Mouse (Mus musculus): ENCODE data around the gene Errfi1. TPM values are rescaled to one million over a fixed set of nuclear protein-coding genes. Genes with fewer than 3 reads are reported as not detected.

Errfi1 gene
- polyA plus RNA-seq, 1 experiment from 2014 or later: 28.8 TPM

DNA sequence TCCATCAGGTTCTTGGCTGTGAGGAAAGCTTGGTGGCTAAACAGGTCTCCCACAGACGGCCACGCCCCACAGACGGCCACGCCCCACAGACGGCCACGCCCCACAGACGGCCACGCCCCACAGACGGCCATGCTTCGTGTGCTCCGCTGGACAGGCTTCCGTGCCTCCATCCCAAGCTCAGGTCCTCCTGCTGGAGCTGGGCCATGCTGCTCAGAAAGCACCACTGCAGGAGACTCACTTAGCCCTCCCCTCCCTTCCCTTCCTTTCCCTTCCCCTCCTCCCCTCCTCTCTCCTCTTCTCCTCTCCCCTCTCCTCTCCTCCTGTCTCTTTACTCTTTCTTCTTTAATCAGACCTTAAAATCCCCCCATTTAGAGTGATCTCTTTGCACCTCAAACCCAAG lies 16.8 kb upstream of the Errfi1 start:
- Histone ChIP-seq H3K36me3 (ENCODE audit: control insufficient read depth, insufficient read depth, low read length) (no peaks in the 10 kb centered on the region), H3K4me1 (replicated peaks; ENCODE audit: control insufficient read depth, insufficient read depth, low read length) (no peaks in the 10 kb centered on the region), H3K27me3 (replicated peaks; ENCODE audit: control insufficient read depth, insufficient read depth, low read length) (no peaks in the 10 kb centered on the region), H3K27ac (ENCODE audit: low read depth) (no peak overlapping the region), H3K9me3 (ENCODE audit: control insufficient read depth, low read length) (no peaks in the 10 kb centered on the region), H3K4me2 (ENCODE audit: low read length) (no peak overlapping the region), H3K9ac (ENCODE audit: low read length) (no peak overlapping the region), H3K4me3 (ENCODE audit: low read depth, low read length) (no peak overlapping the region)
- ATAC-seq (replicated peaks; ENCODE audit: low FRiP score, low TSS enrichment, low read depth): no peak
- 92% methylated on average over 12 of the region's 12 CpGs for WGBS
- no peak for DNase-seq (ENCODE audit: low spot score)

DNA sequence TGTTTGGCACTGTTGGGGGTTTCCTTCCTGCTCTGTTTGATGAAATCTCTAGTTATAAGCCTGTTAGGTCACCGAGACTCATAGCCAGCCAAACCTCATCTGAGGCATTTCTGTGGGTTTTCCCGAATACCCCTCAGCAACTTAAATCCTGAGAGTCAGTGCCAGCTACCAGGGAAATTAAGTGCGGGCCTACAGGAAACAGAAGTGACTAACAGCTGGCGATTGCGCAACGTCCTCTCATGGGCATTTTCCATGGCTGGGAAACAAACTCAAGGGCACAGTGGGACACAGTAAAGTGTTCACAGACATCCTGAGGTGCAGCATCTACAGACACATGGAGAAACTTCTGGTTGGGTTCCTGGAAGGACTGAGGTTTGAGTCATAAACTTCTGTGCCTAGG lies 16.3 kb upstream of the Errfi1 start:
- H3K4me1 ChIP-seq (replicated peaks; ENCODE audit: control insufficient read depth, insufficient read depth, low read length): no peaks in the 10 kb centered on the region
- H3K27ac ChIP-seq (ENCODE audit: low read depth): no peak overlapping the region
- 85% methylated on average over 6 of the region's 6 CpGs for WGBS
- H3K36me3 ChIP-seq (ENCODE audit: control insufficient read depth, insufficient read depth, low read length): no peaks in the 10 kb centered on the region
- no peaks in the 10 kb centered on the region for H3K27me3 ChIP-seq (replicated peaks; ENCODE audit: control insufficient read depth, insufficient read depth, low read length)
- H3K4me2 ChIP-seq (ENCODE audit: low read length): no peak overlapping the region
- no peak overlapping the region for H3K9ac ChIP-seq (ENCODE audit: low read length)
- ATAC-seq (replicated peaks; ENCODE audit: low FRiP score, low TSS enrichment, low read depth): no peak
- no peak for DNase-seq (ENCODE audit: low spot score)
- H3K4me3 ChIP-seq (ENCODE audit: low read depth, low read length): no peak overlapping the region
- H3K9me3 ChIP-seq (ENCODE audit: control insufficient read depth, low read length): no peaks in the 10 kb centered on the region

GRCm38 (mm10) chr4:150842045-150842444 lies 11.7 kb upstream of the Errfi1 start:
- 86% methylated on average over 5 of the region's 5 CpGs for WGBS

GRCm38 (mm10) chr4:150843181-150843580 lies 10.5 kb upstream of the Errfi1 start:
- H3K27ac ChIP-seq (ENCODE audit: low read depth): no peak overlapping the region
- H3K27me3 ChIP-seq (replicated peaks; ENCODE audit: control insufficient read depth, insufficient read depth, low read length): no peaks in the 10 kb centered on the region
- H3K9ac ChIP-seq (ENCODE audit: low read length): no peak overlapping the region
- ATAC-seq (replicated peaks; ENCODE audit: low FRiP score, low TSS enrichment, low read depth): no peak
- H3K4me3 ChIP-seq (ENCODE audit: low read depth, low read length): no peak overlapping the region
- DNase-seq (ENCODE audit: low spot score): no peak
- WGBS: 83% methylated on average over 7 of the region's 7 CpGs
- H3K36me3 ChIP-seq (ENCODE audit: control insufficient read depth, insufficient read depth, low read length): no peaks in the 10 kb centered on the region
- H3K9me3 ChIP-seq (ENCODE audit: control insufficient read depth, low read length): no peaks in the 10 kb centered on the region
- no peak overlapping the region for H3K4me2 ChIP-seq (ENCODE audit: low read length)
- no peaks in the 10 kb centered on the region for H3K4me1 ChIP-seq (replicated peaks; ENCODE audit: control insufficient read depth, insufficient read depth, low read length)

More at GRCm38 (mm10) chr4:150842045-150842444, 11.7 kb upstream of the Errfi1 start:
- Histone ChIP-seq H3K36me3 (ENCODE audit: control insufficient read depth, insufficient read depth, low read length) (no peaks in the 10 kb centered on the region), H3K27me3 (replicated peaks; ENCODE audit: control insufficient read depth, insufficient read depth, low read length) (no peaks in the 10 kb centered on the region), H3K4me2 (ENCODE audit: low read length) (no peak overlapping the region), H3K9me3 (ENCODE audit: control insufficient read depth, low read length) (no peaks in the 10 kb centered on the region), H3K9ac (ENCODE audit: low read length) (no peak overlapping the region), H3K4me1 (replicated peaks; ENCODE audit: control insufficient read depth, insufficient read depth, low read length) (no peaks in the 10 kb centered on the region), H3K27ac (ENCODE audit: low read depth) (no peak overlapping the region), H3K4me3 (ENCODE audit: low read depth, low read length) (no peak overlapping the region)
- no peak for DNase-seq (ENCODE audit: low spot score)
- ATAC-seq (replicated peaks; ENCODE audit: low FRiP score, low TSS enrichment, low read depth): no peak

GRCm38 (mm10) chr4:150846316-150846715 lies 7.4 kb upstream of the Errfi1 start:
- no peaks in the 10 kb centered on the region for H3K9me3 ChIP-seq (ENCODE audit: control insufficient read depth, low read length)
- ATAC-seq (replicated peaks; ENCODE audit: low FRiP score, low TSS enrichment, low read depth) (no peak), DNase-seq (ENCODE audit: low spot score) (no peak)
- H3K9ac ChIP-seq (ENCODE audit: low read length): no peak overlapping the region
- H3K36me3 ChIP-seq (ENCODE audit: control insufficient read depth, insufficient read depth, low read length): no peaks in the 10 kb centered on the region
- H3K27ac ChIP-seq (ENCODE audit: low read depth): no peak overlapping the region
- 50% methylated on average over 8 of the region's 8 CpGs for WGBS
- no peak overlapping the region for H3K4me2 ChIP-seq (ENCODE audit: low read length)
- no peak overlapping the region for H3K4me3 ChIP-seq (ENCODE audit: low read depth, low read length)
- no peaks in the 10 kb centered on the region for H3K4me1 ChIP-seq (replicated peaks; ENCODE audit: control insufficient read depth, insufficient read depth, low read length)
- H3K27me3 ChIP-seq (replicated peaks; ENCODE audit: control insufficient read depth, insufficient read depth, low read length): no peaks in the 10 kb centered on the region

DNA sequence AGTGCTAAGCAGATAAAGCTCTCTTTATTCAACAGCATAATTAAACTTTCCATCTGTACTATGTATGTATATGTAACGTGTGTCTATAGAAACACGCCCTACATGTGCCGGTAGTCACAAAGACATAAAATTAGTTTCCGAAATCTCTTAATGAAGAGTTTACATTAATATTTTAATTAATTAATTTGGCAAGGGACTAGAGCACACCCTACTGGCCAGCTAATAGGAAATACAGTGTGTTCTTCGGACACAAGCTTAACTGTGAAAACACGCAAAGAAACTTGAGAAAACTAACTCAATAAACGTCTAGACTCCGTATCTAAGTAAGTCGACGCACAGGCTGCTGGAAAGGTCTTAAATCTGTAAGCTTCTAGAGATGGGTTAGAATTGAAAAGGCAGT lies 3.8 kb upstream of the Errfi1 start:
- WGBS: 57% methylated on average over 10 of the region's 10 CpGs
- Histone ChIP-seq H3K4me3 (ENCODE audit: low read depth, low read length) (no peak overlapping the region), H3K4me2 (ENCODE audit: low read length) (no peak overlapping the region), H3K4me1 (replicated peaks; ENCODE audit: control insufficient read depth, insufficient read depth, low read length) (0 out of 2 replicates have a peak, but pooled peaks cover 4% of the 10 kb centered on the region), H3K27ac (ENCODE audit: low read depth) (no peak overlapping the region), H3K9ac (ENCODE audit: low read length) (no peak overlapping the region), H3K27me3 (replicated peaks; ENCODE audit: control insufficient read depth, insufficient read depth, low read length) (no peaks in the 10 kb centered on the region), H3K36me3 (ENCODE audit: control insufficient read depth, insufficient read depth, low read length) (no peaks in the 10 kb centered on the region), H3K9me3 (ENCODE audit: control insufficient read depth, low read length) (no peaks in the 10 kb centered on the region)
- no peak for DNase-seq (ENCODE audit: low spot score)
- no peak for ATAC-seq (replicated peaks; ENCODE audit: low FRiP score, low TSS enrichment, low read depth)

GRCm38 (mm10) chr4:150850893-150851292 lies 2.8 kb upstream of the Errfi1 start:
- H3K4me3 ChIP-seq (ENCODE audit: low read depth, low read length): no peak overlapping the region
- no peak overlapping the region for H3K4me2 ChIP-seq (ENCODE audit: low read length)
- no peak overlapping the region for H3K9ac ChIP-seq (ENCODE audit: low read length)
- ATAC-seq (replicated peaks; ENCODE audit: low FRiP score, low TSS enrichment, low read depth) (no peak), DNase-seq (ENCODE audit: low spot score) (no peak)
- H3K4me1 ChIP-seq (replicated peaks; ENCODE audit: control insufficient read depth, insufficient read depth, low read length): peaks cover 6% of the 10 kb centered on the region; the same call in 1 of the 2 replicates
- H3K27ac ChIP-seq (ENCODE audit: low read depth): no peak overlapping the region
- H3K27me3 ChIP-seq (replicated peaks; ENCODE audit: control insufficient read depth, insufficient read depth, low read length): no peaks in the 10 kb centered on the region
- no peaks in the 10 kb centered on the region for H3K9me3 ChIP-seq (ENCODE audit: control insufficient read depth, low read length)
- whole genome bisulfite sequencing: 89% methylated on average over 4 of the region's 4 CpGs
- H3K36me3 ChIP-seq (ENCODE audit: control insufficient read depth, insufficient read depth, low read length): no peaks in the 10 kb centered on the region

- Histone ChIP-seq H3K9me3 (ENCODE audit: control insufficient read depth, low read length) (no peaks in the 10 kb centered on the region), H3K27ac (ENCODE audit: low read depth) (no peak overlapping the region), H3K4me1 (replicated peaks; ENCODE audit: control insufficient read depth, insufficient read depth, low read length) (peaks cover 15% of the 10 kb centered on the region; the same call in 1 of the 2 replicates), H3K27me3 (replicated peaks; ENCODE audit: control insufficient read depth, insufficient read depth, low read length) (no peaks in the 10 kb centered on the region), H3K36me3 (ENCODE audit: control insufficient read depth, insufficient read depth, low read length) (no peaks in the 10 kb centered on the region), H3K4me3 (ENCODE audit: low read depth, low read length) (no peak overlapping the region), H3K4me2 (ENCODE audit: low read length) (no peak overlapping the region), H3K9ac (ENCODE audit: low read length) (no peak overlapping the region)
- ATAC-seq (replicated peaks; ENCODE audit: low FRiP score, low TSS enrichment, low read depth) (no peak), DNase-seq (ENCODE audit: low spot score) (no peak)
- WGBS: 46% methylated on average over 8 of the region's 8 CpGs
Observed at GRCm38 (mm10) chr4:150852045-150852444, 1.7 kb upstream of the Errfi1 start.

DNA sequence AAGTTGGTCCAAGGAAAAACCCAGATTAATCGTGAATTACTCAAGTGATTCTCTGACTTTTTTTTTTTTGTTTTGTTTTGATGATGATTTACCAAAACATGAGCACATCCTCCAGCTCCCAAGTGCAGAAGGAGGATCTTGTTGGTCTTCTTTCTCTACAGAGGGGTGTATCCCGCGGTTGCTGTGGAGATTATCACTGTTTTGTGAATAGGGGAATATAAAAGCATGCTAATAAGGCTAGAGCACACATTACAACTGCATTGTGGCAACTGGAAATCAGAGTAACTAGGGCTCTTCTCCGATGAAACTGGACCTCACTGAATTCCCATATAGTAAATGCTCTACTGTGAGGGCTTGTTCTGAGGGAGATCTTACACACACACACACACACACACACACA lies 1.2 kb upstream of the Errfi1 start:
- ATAC-seq (replicated peaks; ENCODE audit: low FRiP score, low TSS enrichment, low read depth) (no peak), DNase-seq (ENCODE audit: low spot score) (no peak)
- Histone ChIP-seq H3K27me3 (replicated peaks; ENCODE audit: control insufficient read depth, insufficient read depth, low read length) (no peaks in the 10 kb centered on the region), H3K4me1 (replicated peaks; ENCODE audit: control insufficient read depth, insufficient read depth, low read length) (peaks cover 16% of the 10 kb centered on the region; the same call in 1 of the 2 replicates), H3K4me3 (ENCODE audit: low read depth, low read length) (no peak overlapping the region), H3K27ac (ENCODE audit: low read depth) (no peak overlapping the region), H3K36me3 (ENCODE audit: control insufficient read depth, insufficient read depth, low read length) (no peaks in the 10 kb centered on the region), H3K9ac (ENCODE audit: low read length) (no peak overlapping the region), H3K4me2 (ENCODE audit: low read length) (no peak overlapping the region), H3K9me3 (ENCODE audit: control insufficient read depth, low read length) (no peaks in the 10 kb centered on the region)
- WGBS: 60% methylated on average over 4 of the region's 4 CpGs
